Mouse (Mus musculus): ENCODE results near the gene Wdr70.

Wdr70 gene

DNA sequence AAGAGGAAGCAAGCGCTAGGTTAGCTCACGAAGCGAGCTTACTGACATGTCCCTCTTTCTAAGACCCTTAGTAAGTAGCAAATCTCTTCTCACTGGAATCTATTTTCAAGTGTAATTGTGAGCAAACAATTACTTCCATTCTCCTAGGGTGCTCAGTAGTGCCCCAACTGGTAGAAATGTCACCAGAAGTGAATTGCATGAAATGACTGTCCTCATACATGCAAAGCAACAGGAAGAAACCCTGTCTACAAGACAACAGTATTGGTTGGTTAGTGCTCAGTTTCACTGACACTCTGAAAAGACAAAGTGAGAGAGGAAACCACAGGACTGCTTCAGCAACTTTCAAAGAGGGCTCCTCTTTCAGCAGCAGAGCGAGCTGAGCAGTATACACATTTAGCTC lies 173.6 kb downstream of the Wdr70 start:
- no peak for DNase-seq

- DNase-seq, result peak; percentile 17
Observed at GRCm38 (mm10) chr15:7923281-7923680, 175.7 kb downstream of the Wdr70 start.

GRCm38 (mm10) chr15:7922291-7923037 lies 176.5 kb downstream of the Wdr70 start:
- peak; percentile 26 for DNase-seq

GRCm38 (mm10) chr15:7921124-7921523 lies 177.9 kb downstream of the Wdr70 start:
- DNase-seq, result no peak

- DNase-seq, result no peak
Observed at GRCm38 (mm10) chr15:7906491-7907035, 192.4 kb downstream of the Wdr70 start.

- no peak for DNase-seq
Observed at GRCm38 (mm10) chr15:7899286-7899685, 199.7 kb downstream of the Wdr70 start.

DNA sequence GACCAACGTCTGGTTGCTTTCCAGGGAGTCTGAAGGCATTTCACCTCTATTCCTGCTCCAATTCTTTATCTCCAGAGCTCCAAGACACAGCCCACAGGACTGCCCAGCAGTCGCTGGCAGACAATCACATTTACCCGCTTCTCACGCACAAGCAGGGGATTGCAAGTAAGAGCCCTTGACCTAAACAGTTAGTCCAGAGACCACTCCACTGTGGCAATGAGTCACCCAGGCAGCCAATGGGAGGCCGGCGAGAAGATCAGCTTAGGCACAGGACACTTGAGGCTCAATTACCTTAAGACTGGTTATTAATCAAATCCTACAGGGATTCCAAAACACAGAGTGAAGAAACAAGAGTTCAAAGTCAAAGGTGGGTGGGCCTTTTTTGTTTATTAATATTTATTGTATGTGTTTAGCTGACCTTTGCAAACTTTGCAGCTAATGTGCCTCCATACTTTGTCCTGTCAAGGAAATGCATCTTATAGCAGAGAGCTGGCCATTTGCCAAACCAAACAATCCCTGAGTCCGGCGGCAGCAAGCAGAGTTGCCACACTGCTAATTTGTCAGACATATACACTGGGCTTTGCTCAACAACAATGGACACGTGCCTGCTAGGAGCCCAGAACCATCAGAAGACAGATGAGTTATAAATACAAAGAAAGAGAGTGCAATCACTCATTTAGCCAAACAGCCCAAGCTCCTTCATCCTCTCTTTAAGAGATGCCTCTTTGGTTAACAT lies 207.3 kb downstream of the Wdr70 start:
- DNase-seq, result no peak

DNA sequence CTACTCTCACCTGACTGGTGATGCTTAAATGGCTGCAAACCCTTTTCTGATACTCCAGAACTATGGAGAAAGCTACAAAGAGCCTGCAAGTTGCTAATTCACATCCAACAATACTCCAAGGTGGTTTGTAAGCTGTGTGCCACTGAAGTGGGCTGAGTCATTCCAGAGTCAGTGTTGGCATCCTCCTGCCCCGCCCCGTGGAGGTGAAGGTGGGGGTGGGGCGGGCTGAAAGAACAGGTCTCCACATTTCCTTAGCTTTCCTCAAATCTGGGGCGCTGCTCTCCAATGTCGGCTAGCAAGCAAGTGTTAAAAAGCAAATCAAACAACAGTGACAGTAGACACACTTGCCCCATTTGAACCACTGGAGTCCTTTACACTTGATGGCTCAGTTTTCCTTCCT lies 208.7 kb downstream of the Wdr70 start:
- DNase-seq, result no peak

- DNase-seq, result no peak
Observed at GRCm38 (mm10) chr15:7889362-7889674, 209.7 kb downstream of the Wdr70 start.

- no peak for DNase-seq
Observed at GRCm38 (mm10) chr15:7888617-7889361, 210.2 kb downstream of the Wdr70 start.

- DNase-seq, result no peak
Observed at GRCm38 (mm10) chr15:7886591-7886990, 212.4 kb downstream of the Wdr70 start.

- no peak for DNase-seq
Observed at GRCm38 (mm10) chr15:7885106-7885505, 213.9 kb downstream of the Wdr70 start.

GRCm38 (mm10) chr15:7884181-7884580 lies 214.8 kb downstream of the Wdr70 start:
- DNase-seq, result no peak

- DNase-seq, result no peak
Observed at GRCm38 (mm10) chr15:7879956-7880355, 219.1 kb downstream of the Wdr70 start.

DNA sequence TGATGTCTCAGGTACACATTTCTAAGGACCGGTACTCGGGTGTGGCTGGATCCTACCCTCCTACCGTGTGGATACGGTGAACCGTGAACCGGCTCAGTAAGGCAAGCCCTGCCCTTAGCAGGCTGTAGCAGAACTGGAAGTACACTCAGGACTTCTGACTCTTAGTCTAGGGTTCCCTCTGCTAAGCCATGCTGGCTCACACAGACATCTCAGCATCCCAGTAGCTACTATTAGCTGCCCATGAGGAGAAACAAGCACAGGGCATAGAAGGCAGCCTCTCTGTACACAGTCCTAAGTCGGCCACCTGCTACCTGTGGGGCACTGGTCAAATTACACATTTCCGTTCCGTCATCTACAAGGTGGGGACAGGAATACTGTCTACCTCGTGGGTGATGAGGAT lies 220.1 kb downstream of the Wdr70 start:
- no peak for DNase-seq

- DNase-seq, result no peak
Observed at GRCm38 (mm10) chr15:7877560-7878467, 221.2 kb downstream of the Wdr70 start.

GRCm38 (mm10) chr15:7875879-7876278 lies 223.1 kb downstream of the Wdr70 start:
- DNase-seq, result no peak

GRCm38 (mm10) chr15:7872473-7872872 lies 226.5 kb downstream of the Wdr70 start:
- DNase-seq, result no peak

GRCm38 (mm10) chr15:7865305-7865704 lies 233.7 kb downstream of the Wdr70 start:
- no peak for DNase-seq

DNA sequence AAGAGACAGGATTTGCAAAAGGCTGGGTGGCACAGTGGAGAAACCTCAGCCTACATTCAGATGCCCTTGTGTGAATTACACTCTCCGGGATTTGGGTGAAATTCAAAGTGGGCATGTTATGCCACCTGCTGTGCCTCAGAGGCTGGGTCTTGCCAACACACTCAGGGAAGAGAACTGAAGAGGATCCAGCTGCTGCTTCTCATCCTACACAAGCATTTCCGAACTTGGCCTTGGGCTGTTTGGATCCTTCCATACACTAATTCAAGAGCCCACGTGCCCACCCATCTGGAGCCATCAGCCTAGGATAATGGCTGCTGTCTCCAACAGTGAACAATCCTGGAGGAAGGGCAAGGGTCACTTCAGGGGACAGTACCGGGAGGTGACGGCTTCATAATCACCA lies 235.7 kb downstream of the Wdr70 start:
- no peak for DNase-seq

GRCm38 (mm10) chr15:7862890-7863289 lies 236.1 kb downstream of the Wdr70 start:
- DNase-seq, result no peak

- DNase-seq, result no peak
Observed at GRCm38 (mm10) chr15:7858841-7859240, 240.2 kb downstream of the Wdr70 start.

- no peak for DNase-seq
Observed at GRCm38 (mm10) chr15:7857418-7857817, 241.6 kb downstream of the Wdr70 start.
